Mouse (Mus musculus) hindbrain, embryonic 16.5 days (tissue): Measurements from ENCODE around the gene Chrna9. TPM values are rescaled to one million over a fixed set of nuclear protein-coding genes. Genes with fewer than 3 reads are reported as not detected.
"Not testable (repeated sequence)": the region's sequence is repeated elsewhere in the genome, so short reads cannot be mapped to it uniquely, and the experiment has no call there.

Experiments
- ATAC-seq: fragments of 200-750 bp; cut with Nextera tagmentation; 2 replicates; pipeline ENCODE4 v1.8.0; 2017; ENCODE audit warnings: moderate TSS enrichment, moderate library complexity
- H3K27ac ChIP-seq: fragments of 300-500 bp; sonication (generic); 2 replicates; pipeline ENCODE4 v1.5.1; 2014; ENCODE audit warnings: low read depth, mild to moderate bottlenecking, control low read depth, low read length, moderate library complexity
- H3K27me3 ChIP-seq: fragments of 300-500 bp; sonication (generic); replicated peaks from 2 replicates; pipeline ENCODE4 v1.6.1; 2014; ENCODE audit warnings: low read length; ENCODE audit not compliant: control insufficient read depth, insufficient read depth
- H3K36me3 ChIP-seq: fragments of 300-500 bp; sonication (generic); 2 replicates; pipeline ENCODE4 v1.6.1; 2014; ENCODE audit warnings: mild to moderate bottlenecking, low read length, moderate library complexity, mixed read lengths; ENCODE audit not compliant: control insufficient read depth, insufficient read depth
- H3K4me1 ChIP-seq: fragments of 300-500 bp; sonication (generic); 2 replicates; pipeline ENCODE4 v1.6.1; 2014; ENCODE audit warnings: low read depth, low read length; ENCODE audit not compliant: control insufficient read depth, insufficient read depth
- H3K4me2 ChIP-seq: fragments of 300-500 bp; sonication (generic); 2 replicates; pipeline ENCODE4 v1.6.1; 2014; ENCODE audit warnings: mild to moderate bottlenecking, low read length, control low read depth, moderate library complexity
- H3K4me3 ChIP-seq: fragments of 300-500 bp; sonication (generic); 2 replicates; pipeline ENCODE4 v1.5.1; 2014; ENCODE audit warnings: mild to moderate bottlenecking, low read length, control low read depth, moderate library complexity
- H3K9ac ChIP-seq: fragments of 300-500 bp; sonication (generic); 2 replicates; pipeline ENCODE4 v1.6.1; 2014; ENCODE audit warnings: low read depth, mild to moderate bottlenecking, control low read depth, low read length, moderate library complexity
- H3K9me3 ChIP-seq: fragments of 300-500 bp; sonication (generic); 2 replicates; pipeline ENCODE4 v1.6.1; 2014; ENCODE audit warnings: mild to moderate bottlenecking, low read length, moderate library complexity; ENCODE audit not compliant: control insufficient read depth
- WGBS: fragments of 180-500 bp; shearing (Covaris S2); extraction: QIAGEN DNeasy Blood & Tissue Kit; methylation state at CpG from one replicate; pipeline ENCODE4 v1.1.7; 2014; 5-methylcytosine and 5-hydroxymethylcytosine counted together
- polyA plus RNA-seq: library from polyadenylated mRNA; unstranded; fragments of >200 nt; fragmentation: Nextera tagmentation; extraction: Ambion mirVana; gene quantifications from 2 replicates; pipeline ENCODE4 v1.2.1, GENCODE M21; 2015

The Chrna9 gene
- polyA plus RNA-seq, 1 experiment from 2014 or later = not detected

DNA sequence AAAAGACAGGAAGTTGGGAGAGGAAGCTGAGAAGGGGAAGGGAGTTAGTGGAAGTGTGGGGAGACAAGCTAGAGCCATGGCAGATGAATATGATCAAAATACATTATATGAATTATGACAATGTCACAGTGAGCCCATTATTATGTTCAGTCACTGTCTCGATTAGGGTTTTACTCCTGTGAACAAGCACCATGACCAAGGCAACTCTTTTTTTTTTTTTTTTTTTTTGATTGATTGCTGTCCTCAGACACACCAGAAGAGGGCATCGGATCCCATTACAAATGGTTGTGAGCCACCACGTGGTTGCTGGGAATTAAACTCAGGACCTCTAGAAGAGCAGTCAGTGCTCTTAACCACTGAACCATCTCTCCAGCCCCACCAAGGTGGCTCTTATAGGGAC is 52.3 kb downstream of the Chrna9 start:
- not testable (repeated sequence) for H3K27me3 ChIP-seq, ATAC-seq, H3K4me3 ChIP-seq, H3K36me3 ChIP-seq, H3K4me1 ChIP-seq, H3K9me3 ChIP-seq, H3K9ac ChIP-seq, H3K27ac ChIP-seq, H3K4me2 ChIP-seq
- 73% methylated on average over 3 of the region's 3 CpGs for WGBS

DNA sequence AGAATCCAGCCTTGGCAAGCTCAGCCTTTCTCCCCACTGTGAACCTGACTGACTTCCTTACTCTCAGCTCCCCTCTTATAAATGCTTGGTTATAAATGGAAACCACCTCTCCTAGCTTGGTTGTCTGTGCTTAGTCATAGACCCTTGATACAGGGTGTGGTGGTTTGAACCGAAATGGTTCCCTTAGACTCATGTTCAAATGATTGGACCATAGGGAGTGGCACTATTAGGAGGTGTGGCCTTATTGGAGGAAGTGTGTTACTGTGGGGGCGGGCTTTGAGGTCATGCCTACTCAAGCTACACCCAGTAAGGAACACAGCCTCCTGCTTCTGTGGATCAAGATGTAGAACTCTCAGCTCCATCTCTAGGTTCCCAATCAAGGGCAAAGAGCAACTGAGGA is 56.5 kb downstream of the Chrna9 start:
- Histone ChIP-seq H3K27ac (no peak overlapping the region), H3K4me2 (no peak overlapping the region), H3K9ac (no peak overlapping the region), H3K27me3 (no peaks in the 10 kb centered on the region), H3K36me3 (no peaks in the 10 kb centered on the region), H3K4me3 (no peak overlapping the region), H3K9me3 (no peaks in the 10 kb centered on the region), H3K4me1 (no peaks in the 10 kb centered on the region)
- 89% methylated on average over 2 of the region's 2 CpGs for whole genome bisulfite sequencing
- no peak for ATAC-seq

DNA sequence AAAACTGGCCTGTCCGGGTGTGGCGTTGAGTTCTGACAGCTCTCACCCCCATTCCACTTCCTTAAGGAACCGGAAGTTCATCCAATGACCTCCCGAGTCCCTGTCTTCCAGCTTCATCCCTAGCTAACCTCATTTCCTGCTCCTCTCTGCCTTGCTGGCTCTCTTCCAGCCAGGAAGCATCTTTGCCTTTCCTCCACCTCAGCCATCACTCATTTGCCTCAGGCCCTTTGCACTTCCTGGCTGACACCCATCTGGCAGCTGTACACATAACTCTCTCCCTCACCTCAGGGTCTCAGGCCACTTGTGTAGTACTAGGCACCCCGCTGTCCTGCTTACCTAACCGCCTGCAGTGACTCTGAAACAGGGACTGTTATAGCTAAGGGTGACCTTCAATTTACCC is 59.9 kb downstream of the Chrna9 start:
- no peak overlapping the region for H3K9ac ChIP-seq
- no peak overlapping the region for H3K4me3 ChIP-seq
- 78% methylated on average over 6 of the region's 6 CpGs for WGBS
- H3K27ac ChIP-seq = no peak overlapping the region
- no peak overlapping the region for H3K4me2 ChIP-seq
- no peak for ATAC-seq
- no peaks in the 10 kb centered on the region for H3K4me1 ChIP-seq
- H3K27me3 ChIP-seq = no peaks in the 10 kb centered on the region
- H3K36me3 ChIP-seq = no peaks in the 10 kb centered on the region
- no peaks in the 10 kb centered on the region for H3K9me3 ChIP-seq

DNA sequence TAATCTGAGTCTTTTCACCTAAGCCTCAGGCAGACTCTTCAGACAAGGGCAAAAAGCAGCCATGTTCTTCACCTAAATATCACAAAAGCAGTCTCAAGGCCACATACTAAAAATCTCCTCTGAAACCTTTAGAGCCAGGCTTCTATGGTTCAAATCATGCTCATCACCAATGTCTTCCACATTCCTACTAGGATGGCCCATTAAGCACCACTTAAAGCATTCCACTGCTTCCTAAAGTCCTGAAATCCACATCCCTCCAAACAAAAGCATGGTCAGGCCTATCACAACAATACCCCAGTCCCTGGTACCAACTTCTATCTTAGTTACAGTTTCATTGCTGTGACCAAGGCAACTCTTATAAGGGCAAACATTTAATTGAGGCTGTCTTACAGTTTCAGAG is 63.1 kb downstream of the Chrna9 start:
- no peaks in the 10 kb centered on the region for H3K4me1 ChIP-seq
- H3K4me3 ChIP-seq = no peak overlapping the region
- no peaks in the 10 kb centered on the region for H3K27me3 ChIP-seq
- no peak for ATAC-seq
- H3K9ac ChIP-seq = no peak overlapping the region
- no peak overlapping the region for H3K27ac ChIP-seq
- H3K9me3 ChIP-seq = no peaks in the 10 kb centered on the region
- H3K36me3 ChIP-seq = no peaks in the 10 kb centered on the region
- H3K4me2 ChIP-seq = no peak overlapping the region

DNA sequence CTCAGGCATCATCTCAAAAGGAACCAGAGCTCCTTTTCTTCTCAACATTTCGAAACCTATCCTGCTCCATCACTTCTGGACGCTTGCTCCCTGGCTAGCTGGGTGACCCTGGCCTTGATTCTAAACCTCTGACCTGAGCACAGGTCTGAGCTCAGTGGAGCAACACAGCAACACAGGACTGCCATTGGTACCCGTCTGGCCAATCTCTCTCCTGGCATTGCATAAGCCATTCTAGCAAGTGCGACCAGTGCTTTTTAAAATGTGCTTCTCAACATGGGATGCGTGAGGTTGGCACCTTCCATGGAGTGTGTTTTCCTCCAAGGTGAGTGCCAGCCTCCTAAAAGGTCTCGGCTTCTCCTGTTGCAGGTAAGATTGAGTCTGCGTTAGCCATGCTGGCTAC is 64.4 kb downstream of the Chrna9 start:
- 89% methylated on average over 7 of the region's 7 CpGs for WGBS
- Histone ChIP-seq H3K4me1 (no peaks in the 10 kb centered on the region), H3K27ac (no peak overlapping the region), H3K9me3 (no peaks in the 10 kb centered on the region), H3K4me2 (no peak overlapping the region), H3K36me3 (no peaks in the 10 kb centered on the region), H3K9ac (no peak overlapping the region), H3K27me3 (no peaks in the 10 kb centered on the region), H3K4me3 (no peak overlapping the region)
- ATAC-seq = no peak

DNA sequence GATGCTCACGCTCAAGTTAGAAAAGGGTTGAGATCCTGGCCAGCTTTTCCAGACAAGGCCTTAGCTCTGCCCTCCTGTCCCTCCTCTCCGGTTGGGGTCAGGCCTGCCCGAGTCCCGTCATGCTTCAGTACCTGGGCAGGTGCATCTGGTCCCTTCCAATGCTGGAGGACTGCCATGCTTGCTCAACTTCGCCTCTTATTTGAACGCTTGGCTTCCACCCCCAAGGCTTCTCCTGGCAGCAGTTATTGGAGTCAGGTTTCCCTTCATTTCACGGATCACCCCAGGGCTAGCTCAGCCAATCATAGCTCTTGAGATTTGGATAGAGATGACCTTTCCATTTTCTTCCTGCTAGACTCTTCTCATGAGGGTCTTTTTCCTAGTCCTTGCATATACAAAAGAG is 65.4 kb downstream of the Chrna9 start:
- no peak overlapping the region for H3K9ac ChIP-seq
- 76% methylated on average over 7 of the region's 7 CpGs for WGBS
- H3K9me3 ChIP-seq = no peaks in the 10 kb centered on the region
- no peak overlapping the region for H3K4me2 ChIP-seq
- no peak overlapping the region for H3K4me3 ChIP-seq
- H3K36me3 ChIP-seq = no peaks in the 10 kb centered on the region
- no peaks in the 10 kb centered on the region for H3K4me1 ChIP-seq
- no peak for ATAC-seq
- H3K27ac ChIP-seq = no peak overlapping the region
- no peaks in the 10 kb centered on the region for H3K27me3 ChIP-seq

DNA sequence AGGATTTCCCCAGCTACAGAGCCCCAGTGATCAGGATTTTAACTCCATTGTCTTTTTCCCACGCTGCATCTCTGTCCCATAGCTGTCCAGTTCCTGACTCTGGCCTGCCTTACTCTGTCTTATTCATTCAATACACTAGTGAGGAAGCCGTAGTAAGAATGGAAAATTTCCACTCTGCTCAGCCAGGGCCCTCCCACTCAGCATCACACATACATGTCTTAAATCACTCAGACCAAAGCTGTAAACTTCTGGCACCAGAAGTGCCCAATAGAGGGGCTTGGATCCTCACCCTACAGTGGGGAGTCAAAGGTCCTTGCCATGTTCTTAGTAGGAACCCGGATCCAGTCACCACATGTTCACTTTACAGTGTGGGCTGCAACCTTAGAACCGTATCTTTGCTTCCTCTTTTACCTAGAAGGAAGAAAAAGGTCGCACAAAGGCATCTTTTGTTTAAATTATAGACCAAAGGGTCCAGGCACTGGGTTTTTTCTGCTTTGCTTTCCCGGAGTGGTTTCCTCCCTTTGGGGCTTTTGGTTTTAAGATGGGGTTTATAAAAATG is 65.9 kb downstream of the Chrna9 start:
- no peak for ATAC-seq
- Histone ChIP-seq H3K36me3 (no peaks in the 10 kb centered on the region), H3K4me1 (no peaks in the 10 kb centered on the region), H3K4me2 (no peak overlapping the region), H3K27me3 (no peaks in the 10 kb centered on the region), H3K9ac (no peak overlapping the region), H3K27ac (no peak overlapping the region), H3K4me3 (no peak overlapping the region), H3K9me3 (no peaks in the 10 kb centered on the region)
- WGBS = 79% methylated on average over 6 of the region's 6 CpGs

DNA sequence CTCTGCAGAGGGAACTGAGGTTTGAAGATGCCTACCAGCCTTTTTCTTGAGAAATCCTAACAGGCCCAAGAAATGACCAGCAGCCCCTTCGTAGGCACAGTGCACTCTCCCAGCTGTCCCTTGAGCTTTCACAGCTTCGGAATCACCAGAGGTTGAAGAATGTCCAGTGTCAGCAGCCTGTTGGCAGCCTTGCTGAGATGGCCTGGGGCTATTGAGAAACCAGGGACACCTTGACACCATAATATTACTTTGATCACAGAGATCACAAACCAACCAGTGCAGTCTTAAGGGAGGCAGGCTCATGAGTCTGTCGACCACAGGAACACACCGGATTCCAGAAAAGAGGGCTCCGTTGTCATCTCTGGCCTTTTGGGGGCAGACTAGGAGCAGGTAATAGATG is 66.5 kb downstream of the Chrna9 start:
- no peak overlapping the region for H3K4me2 ChIP-seq
- no peaks in the 10 kb centered on the region for H3K9me3 ChIP-seq
- WGBS = 73% methylated on average over 5 of the region's 5 CpGs
- ATAC-seq = no peak
- H3K27ac ChIP-seq = no peak overlapping the region
- no peaks in the 10 kb centered on the region for H3K27me3 ChIP-seq
- no peaks in the 10 kb centered on the region for H3K36me3 ChIP-seq
- H3K4me1 ChIP-seq = no peaks in the 10 kb centered on the region
- H3K9ac ChIP-seq = no peak overlapping the region
- H3K4me3 ChIP-seq = no peak overlapping the region

DNA sequence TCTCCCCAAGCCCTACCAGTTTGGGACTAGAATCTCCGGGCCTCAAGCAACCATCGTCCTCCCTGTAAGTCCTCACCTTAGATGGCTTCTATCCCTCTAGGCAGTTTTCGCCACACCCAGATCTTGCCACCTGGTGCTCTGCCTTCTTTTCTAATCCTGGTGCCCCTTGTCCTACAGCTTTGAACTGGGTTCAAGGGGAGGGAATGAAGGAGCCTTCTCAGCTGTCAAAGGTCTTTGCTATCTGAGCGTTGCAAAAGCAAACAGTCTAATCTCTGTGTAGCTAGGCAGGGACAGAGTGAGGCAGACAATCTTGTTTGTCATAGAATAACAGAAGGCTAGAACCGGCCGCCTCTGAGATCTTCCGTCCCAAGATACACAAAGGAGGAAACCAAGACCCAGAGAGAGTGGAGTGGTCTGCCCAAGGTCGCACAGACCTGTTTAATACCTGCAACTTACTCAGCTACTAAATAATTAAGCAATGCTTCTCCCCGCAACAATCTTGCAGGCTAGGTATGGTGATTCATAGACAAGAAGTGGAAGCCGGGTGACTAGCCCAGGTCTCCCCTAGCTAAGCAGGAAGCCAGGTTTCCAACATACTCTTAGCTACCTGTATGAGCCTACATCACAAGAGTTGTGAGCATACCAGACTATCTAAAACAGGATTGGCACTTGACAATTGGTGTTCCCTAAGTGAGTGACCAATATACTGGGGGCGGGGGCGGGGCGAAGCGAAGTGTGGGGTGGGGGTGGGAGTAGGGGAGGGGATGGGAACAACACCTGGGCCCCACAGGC is 69.6 kb downstream of the Chrna9 start, which contains the start of gene 9130230L23Rik:
Gene 9130230L23Rik, minus strand, starts transcription at position 152 of the 792 bp plus-strand sequence.
- no peaks in the 10 kb centered on the region for H3K4me1 ChIP-seq
- ATAC-seq = no peak
- no peak within 1 kb of the TSS for H3K9ac ChIP-seq
- no peak within 1 kb of the TSS for H3K4me2 ChIP-seq
- no peaks in the 10 kb centered on the region for H3K9me3 ChIP-seq
- WGBS = 71% methylated on average over 14 of the region's 14 CpGs
- no peak within 1 kb of the TSS for H3K27ac ChIP-seq
- no peak within 1 kb of the TSS for H3K4me3 ChIP-seq
- H3K36me3 ChIP-seq = no peaks in the 10 kb centered on the region
- no peaks in the 10 kb centered on the region for H3K27me3 ChIP-seq
